In the genomic region with DNA sequence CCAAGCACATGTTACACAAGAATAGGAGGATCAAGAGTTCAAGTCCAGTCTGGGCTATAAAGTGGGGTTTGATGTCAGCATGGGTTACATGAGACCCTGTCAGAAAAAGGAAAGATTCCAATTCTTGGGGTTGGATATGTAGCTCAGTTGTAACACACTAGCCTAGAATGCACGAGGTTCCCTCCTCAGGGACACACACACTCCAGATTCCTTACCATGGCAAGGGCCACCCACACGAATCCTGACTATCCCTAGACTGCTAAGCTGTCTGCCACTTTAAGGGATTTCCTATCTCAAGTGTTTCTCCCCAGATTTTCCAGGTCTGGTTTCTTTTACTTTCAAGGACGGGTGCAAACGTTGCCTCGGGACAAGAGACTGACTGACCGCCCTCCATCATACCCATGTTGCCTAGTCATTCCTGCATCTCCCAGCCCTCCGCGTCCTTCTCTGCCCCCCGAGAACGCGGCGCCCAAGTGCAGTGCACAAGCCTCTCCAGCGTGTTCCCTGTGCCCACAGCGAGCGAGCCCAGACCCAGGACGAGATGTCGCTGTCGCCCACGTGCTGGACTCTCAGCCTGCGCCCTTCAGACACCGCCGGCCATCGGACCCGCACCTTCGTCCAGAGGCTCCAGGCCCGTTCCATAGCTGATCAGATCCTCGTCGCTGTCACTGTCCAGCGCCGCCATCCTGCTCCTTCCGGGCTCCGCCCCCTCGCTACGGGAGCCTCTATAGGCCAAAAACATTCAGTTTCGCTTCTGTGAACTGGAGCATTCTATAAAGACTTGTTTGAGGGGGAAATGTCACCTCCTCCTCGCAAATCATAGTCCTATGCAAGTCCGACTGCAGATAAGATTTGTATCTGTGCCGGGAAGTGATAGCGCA, we compare ENCODE assay signal across 8 mouse cellular contexts. TPM values are rescaled to one million over a fixed set of nuclear protein-coding genes. Genes with fewer than 3 reads are reported as not detected.
A peak's percentile ranks its signal among the peaks of the same experiment; 100 is the strongest.
DNase-seq lines count a peak whose midpoint lies in the region; ATAC-seq and TF ChIP-seq lines count a peak whose summit lies in the region.

Gpatch1 (minus strand) TSS at position 712 of the 881 bp plus-strand sequence.

- no peaks in the 10 kb centered on the region for H3K9me3 ChIP-seq in forebrain, embryonic 14.5 days (replicated peaks; ENCODE audit: control insufficient read depth, low read length)
- no peaks in the 10 kb centered on the region for H3K9me3 ChIP-seq in liver, postnatal 0 days (ENCODE audit: low read length)
- no peaks in the 10 kb centered on the region for H3K9me3 ChIP-seq in neural tube, embryonic 13.5 days

- peak; percentile 89 for ATAC-seq in forebrain, embryonic 14.5 days
- peak; percentile 93 for ATAC-seq in liver, postnatal 0 days
- peak; percentile 85 for ATAC-seq in neural tube, embryonic 13.5 days (ENCODE audit: low read depth)

- TF ChIP-seq EP300 in liver, postnatal 0 days (IDR thresholded peaks at IDR 0.05; ENCODE audit: low read depth): no peak

- no peaks in the 10 kb centered on the region for H3K36me3 ChIP-seq in forebrain, embryonic 14.5 days (ENCODE audit: control insufficient read depth, insufficient read depth, low read length)
- no peaks in the 10 kb centered on the region for H3K36me3 ChIP-seq in liver, postnatal 0 days (replicated peaks; ENCODE audit: insufficient read depth, low read length)
- H3K36me3 ChIP-seq in neural tube, embryonic 13.5 days: 0 out of 2 replicates have a peak, but pooled peaks cover under 1% of the 10 kb centered on the region

- no peak for TF ChIP-seq CTCF in liver, postnatal 0 days (IDR thresholded peaks at IDR 0.05; ENCODE audit: low read depth)

- H3K4me1 ChIP-seq in forebrain, embryonic 14.5 days (ENCODE audit: control insufficient read depth, insufficient read depth, low read length): peaks cover 9% of the 10 kb centered on the region
- peaks cover 9% of the 10 kb centered on the region for H3K4me1 ChIP-seq in liver, postnatal 0 days (ENCODE audit: insufficient read depth)
- H3K4me1 ChIP-seq in neural tube, embryonic 13.5 days (replicated peaks): peaks cover 17% of the 10 kb centered on the region

- 2% methylated on average over 39 of the region's 39 CpGs for WGBS in forebrain, embryonic 14.5 days
- 2% methylated on average over 39 of the region's 39 CpGs for WGBS in liver, postnatal 0 days (ENCODE audit: insufficient replicate concordance)
- 1% methylated on average over 39 of the region's 39 CpGs for WGBS in neural tube, embryonic 13.5 days

- intact Hi-C loops in heart, postnatal 14 days (cut with DNase I): loop anchor here (5.0 kb wide), 1 partner anchor 74 kb away; no protein-coding TSS in a partner anchor

- H3K27me3 ChIP-seq in forebrain, embryonic 14.5 days (replicated peaks; ENCODE audit: control insufficient read depth, insufficient read depth, low read length): no peaks in the 10 kb centered on the region
- H3K27me3 ChIP-seq in liver, postnatal 0 days (ENCODE audit: insufficient read depth, low read length): no peaks in the 10 kb centered on the region
- no peaks in the 10 kb centered on the region for H3K27me3 ChIP-seq in neural tube, embryonic 13.5 days

- H3K9ac ChIP-seq in forebrain, embryonic 14.5 days (ENCODE audit: low read length): peak within 1 kb of the TSS; percentile 88
- H3K9ac ChIP-seq in liver, postnatal 0 days (replicated peaks): peak within 1 kb of the TSS; percentile 61
- peak within 1 kb of the TSS; percentile 85 for H3K9ac ChIP-seq in neural tube, embryonic 13.5 days

- H3K4me2 ChIP-seq in forebrain, embryonic 14.5 days (ENCODE audit: low read length): peak within 1 kb of the TSS; percentile 60
- peak within 1 kb of the TSS; percentile 72 for H3K4me2 ChIP-seq in liver, postnatal 0 days (ENCODE audit: low read depth, low read length)
- H3K4me2 ChIP-seq in neural tube, embryonic 13.5 days: peak within 1 kb of the TSS; percentile 66

- H3K4me3 ChIP-seq in forebrain, embryonic 14.5 days (ENCODE audit: low read depth, low read length): peak within 1 kb of the TSS; percentile 80
- H3K4me3 ChIP-seq in liver, postnatal 0 days (ENCODE audit: low read depth, low read length): peak within 1 kb of the TSS; percentile 71
- peak within 1 kb of the TSS; percentile 86 for H3K4me3 ChIP-seq in neural tube, embryonic 13.5 days

- peak; percentile 90 for DNase-seq in ES-CJ7 (ENCODE audit: low read depth, low spot score)
- peak; percentile 91 for DNase-seq in cerebellum, adult 11 months
- DNase-seq in forebrain, embryonic 14.5 days (ENCODE audit: low spot score): peak; percentile 93
- DNase-seq in heart, postnatal 14 days: peak; percentile 92 to 97
- peak; percentile 96 for DNase-seq in layer of hippocampus, adult 11-12 months (ENCODE audit: low spot score)
- peak; percentile 92 for DNase-seq in liver, postnatal 0 days
- peak; percentile 83 for DNase-seq in telencephalon, adult 2 months (ENCODE audit: low read depth, low spot score)

- H3K27ac ChIP-seq in forebrain, embryonic 14.5 days (ENCODE audit: low read depth, low read length): peak within 1 kb of the TSS; percentile 63; the same call in 1 of the 2 replicates
- no peak within 1 kb of the TSS for H3K27ac ChIP-seq in liver, postnatal 0 days (ENCODE audit: low read depth)
- H3K27ac ChIP-seq in neural tube, embryonic 13.5 days (replicated peaks): peak within 1 kb of the TSS; percentile 74

RNA-seq across cellular contexts. Expression of gene Gpatch1, which starts in this region (rescaled TPM):
- 21.2 and 24.0 TPM in 2 replicates for polyA plus RNA-seq in forebrain, embryonic 14.5 days (2014; fragmentation: Nextera tagmentation; extraction: Ambion mirVana)
- total RNA-seq in heart, postnatal 14 days (2021): 10 to 100 TPM in 1 of 2 experiments, 1 to 10 TPM in 1; 9.6 to 10.4 TPM
- 4.9 and 5.6 TPM in 2 replicates for polyA plus RNA-seq in liver, postnatal 0 days (2015; fragmentation: Nextera tagmentation; extraction: Ambion mirVana)
- 19.3 and 23.0 TPM in 2 replicates for polyA plus RNA-seq in neural tube, embryonic 13.5 days (2015; fragmentation: Nextera tagmentation; extraction: Ambion mirVana)
